10 mouse cellular contexts compared by ENCODE assay signal in genomic region chr2:52371066-52371465, GRCm38 (mm10). TPM values are rescaled to one million over a fixed set of nuclear protein-coding genes. Genes with fewer than 3 reads are reported as not detected.
A peak's percentile ranks its signal among the peaks of the same experiment; 100 is the strongest.
DNase-seq lines count a peak whose midpoint lies in the region; ATAC-seq and TF ChIP-seq lines count a peak whose summit lies in the region.
"Had no signal": no experiment of that assay in that cellular context is flagged by ENCODE, and none has a peak within 500 bp of the region (broad histone marks: within the 10 kb centered on the region; RNA-seq: fewer than 3 reads in every experiment).

No protein-coding gene starts in this region.

- peak overlapping the region; percentile 26; the same call in 1 of the 2 replicates for H3K27ac ChIP-seq in liver, adult 2 months (replicated peaks; ENCODE audit: insufficient read depth, low read depth, low read length)
- H3K27ac ChIP-seq in liver, embryonic 11.5 days (ENCODE audit: low read depth, low read length): no peak overlapping the region
- peak overlapping the region; percentile 61 for H3K27ac ChIP-seq in heart, postnatal 0 days (ENCODE audit: low read depth)
- no peak overlapping the region for H3K27ac ChIP-seq in stomach, embryonic 16.5 days (ENCODE audit: low read length)
- H3K27ac ChIP-seq in thymus, adult 2 months (ENCODE audit: control insufficient read depth, insufficient read depth, low read length): no peak overlapping the region
- H3K27ac ChIP-seq: neural tube, embryonic 12.5 days had no signal

- no peak for TF ChIP-seq POLR2A in liver, adult 2 months (IDR thresholded peaks at IDR 0.05; ENCODE audit: extremely low read depth, insufficient read depth, low read length)
- no peak for TF ChIP-seq POLR2A in thymus, adult 2 months (IDR thresholded peaks at IDR 0.05; ENCODE audit: control insufficient read depth, extremely low read depth, insufficient read depth, low read length, poor library complexity)

- H3K9me3 ChIP-seq in liver, embryonic 11.5 days (ENCODE audit: control insufficient read depth, low read length): no peaks in the 10 kb centered on the region
- no peaks in the 10 kb centered on the region for H3K9me3 ChIP-seq in heart, postnatal 0 days (replicated peaks; ENCODE audit: control insufficient read depth, low read length)
- H3K9me3 ChIP-seq in stomach, embryonic 16.5 days (replicated peaks; ENCODE audit: control insufficient read depth, low read length): no peaks in the 10 kb centered on the region
- H3K9me3 ChIP-seq: neural tube, embryonic 12.5 days had no signal

- 18% methylated on average over 2 of the region's 2 CpGs for WGBS in liver, adult 2 months
- WGBS in liver, embryonic 11.5 days: 38% methylated on average over 2 of the region's 2 CpGs
- WGBS in heart, postnatal 0 days: 9% methylated on average over 2 of the region's 2 CpGs
- 14% methylated on average over 2 of the region's 2 CpGs for WGBS in stomach, embryonic 16.5 days
- 57% methylated on average over 2 of the region's 2 CpGs for WGBS in thymus, adult 2 months

- no peaks in the 10 kb centered on the region for H3K27me3 ChIP-seq in liver, adult 2 months (ENCODE audit: control insufficient read depth, insufficient read depth, low read length)
- no peaks in the 10 kb centered on the region for H3K27me3 ChIP-seq in liver, embryonic 11.5 days (replicated peaks; ENCODE audit: control insufficient read depth, insufficient read depth, low read length)
- H3K27me3 ChIP-seq in heart, postnatal 0 days (ENCODE audit: control insufficient read depth, insufficient read depth, low read length): no peaks in the 10 kb centered on the region
- no peaks in the 10 kb centered on the region for H3K27me3 ChIP-seq in stomach, embryonic 16.5 days (ENCODE audit: control insufficient read depth, insufficient read depth, low read length)
- H3K27me3 ChIP-seq in thymus, adult 2 months (ENCODE audit: control insufficient read depth, insufficient read depth, low read length): no peaks in the 10 kb centered on the region
- H3K27me3 ChIP-seq: neural tube, embryonic 12.5 days had no signal

- no peaks in the 10 kb centered on the region for H3K79me2 ChIP-seq in liver, adult 2 months (ENCODE audit: control insufficient read depth, insufficient read depth, low read length)

- peaks cover 23% of the 10 kb centered on the region for H3K4me1 ChIP-seq in liver, adult 2 months (ENCODE audit: control insufficient read depth, insufficient read depth, low read length)
- H3K4me1 ChIP-seq in liver, embryonic 11.5 days (replicated peaks; ENCODE audit: control insufficient read depth, insufficient read depth, low read length): no peaks in the 10 kb centered on the region
- peaks cover 34% of the 10 kb centered on the region for H3K4me1 ChIP-seq in heart, postnatal 0 days (ENCODE audit: control insufficient read depth, insufficient read depth)
- H3K4me1 ChIP-seq in stomach, embryonic 16.5 days (ENCODE audit: control insufficient read depth, insufficient read depth, low read length): 0 out of 2 replicates have a peak, but pooled peaks cover 2% of the 10 kb centered on the region
- H3K4me1 ChIP-seq in thymus, adult 2 months (replicated peaks; ENCODE audit: control insufficient read depth, insufficient read depth, low read length): no peaks in the 10 kb centered on the region
- H3K4me1 ChIP-seq: neural tube, embryonic 12.5 days had no signal

- no peak overlapping the region for H3K9ac ChIP-seq in liver, adult 2 months (ENCODE audit: low read depth, low read length)
- H3K9ac ChIP-seq in liver, embryonic 11.5 days (ENCODE audit: low read depth, low read length): no peak overlapping the region
- H3K9ac ChIP-seq in heart, postnatal 0 days (replicated peaks; ENCODE audit: low read depth, low read length): no peak overlapping the region
- no peak overlapping the region for H3K9ac ChIP-seq in stomach, embryonic 16.5 days (ENCODE audit: low read length)
- H3K9ac ChIP-seq: neural tube, embryonic 12.5 days had no signal

- DNase-seq in liver, adult 2 months (ENCODE audit: extremely low read depth, low read depth, low spot score): peak; percentile 76
- DNase-seq in liver, embryonic 11.5 days (ENCODE audit: low spot score): no peak
- peak; percentile 71 for DNase-seq in cerebellum, adult 9-10 months
- DNase-seq in heart, postnatal 0 days (ENCODE audit: low spot score): peak; percentile 65
- DNase-seq in thymus, adult 2 months: no peak
- no peak for DNase-seq in thymus, postnatal 4 days
- DNase-seq: layer of hippocampus, adult 9-11 months had no signal

- no peak for TF ChIP-seq EP300 in heart, postnatal 0 days (IDR thresholded peaks at IDR 0.05; ENCODE audit: low read depth)

- TF ChIP-seq CTCF in liver, adult 2 months (IDR thresholded peaks at IDR 0.05; ENCODE audit: low read depth, low read length): no peak
- no peak for TF ChIP-seq CTCF in heart, postnatal 0 days (IDR thresholded peaks at IDR 0.05; ENCODE audit: low read depth)
- TF ChIP-seq CTCF in thymus, adult 2 months (IDR thresholded peaks at IDR 0.05; ENCODE audit: borderline replicate concordance, control insufficient read depth, extremely low read depth, insufficient read depth, low read length, poor library complexity): no peak

- no peak overlapping the region for H3K4me2 ChIP-seq in liver, embryonic 11.5 days
- no peak overlapping the region for H3K4me2 ChIP-seq in heart, postnatal 0 days (ENCODE audit: low read depth, low read length)
- H3K4me2 ChIP-seq in stomach, embryonic 16.5 days (ENCODE audit: low read depth, low read length): no peak overlapping the region
- H3K4me2 ChIP-seq: neural tube, embryonic 12.5 days had no signal

- ATAC-seq in liver, embryonic 11.5 days (replicated peaks; ENCODE audit: low FRiP score): no peak
- peak; percentile 55 for ATAC-seq in heart, postnatal 0 days (ENCODE audit: insufficient read depth, low read depth)
- peak; percentile 64; the same call in 1 of the 2 replicates for ATAC-seq in stomach, embryonic 16.5 days (ENCODE audit: insufficient read depth, low FRiP score)
- ATAC-seq in inflammation-experienced regulatory T-cells, adult 6 months: no peak

- no peaks in the 10 kb centered on the region for H3K36me3 ChIP-seq in liver, adult 2 months (ENCODE audit: control insufficient read depth, insufficient read depth, low read length)
- H3K36me3 ChIP-seq in liver, embryonic 11.5 days (ENCODE audit: control insufficient read depth, insufficient read depth, low read length): no peaks in the 10 kb centered on the region
- no peaks in the 10 kb centered on the region for H3K36me3 ChIP-seq in heart, postnatal 0 days (replicated peaks; ENCODE audit: control insufficient read depth, insufficient read depth, low read length)
- H3K36me3 ChIP-seq in stomach, embryonic 16.5 days (ENCODE audit: control insufficient read depth, insufficient read depth, low read length): no peaks in the 10 kb centered on the region
- no peaks in the 10 kb centered on the region for H3K36me3 ChIP-seq in thymus, adult 2 months (ENCODE audit: control insufficient read depth, insufficient read depth, low read length)
- H3K36me3 ChIP-seq: neural tube, embryonic 12.5 days had no signal

- H3K4me3 ChIP-seq in liver, adult 2 months (ENCODE audit: insufficient read depth, low read depth, low read length): no peak overlapping the region
- no peak overlapping the region for H3K4me3 ChIP-seq in liver, embryonic 11.5 days (ENCODE audit: low read depth, low read length)
- H3K4me3 ChIP-seq in heart, postnatal 0 days (ENCODE audit: low read depth, low read length): no peak overlapping the region
- H3K4me3 ChIP-seq in stomach, embryonic 16.5 days (replicated peaks; ENCODE audit: low read length): no peak overlapping the region
- H3K4me3 ChIP-seq in thymus, adult 2 months (ENCODE audit: control insufficient read depth, insufficient read depth, low read length): no peak overlapping the region
- H3K4me3 ChIP-seq: neural tube, embryonic 12.5 days had no signal

RNA-seq across cellular contexts. Expression of gene Neb, which starts 7.2 kb away (rescaled TPM):
- 18.7 and 22.7 TPM in 2 replicates for total RNA-seq in liver, adult 2 months (2014; rRNA removed)
- 2.8 and 5.6 TPM in 2 replicates for polyA plus RNA-seq in liver, adult 2 months (2012; rRNA removed)
- 0.90 and 1.2 TPM in 2 replicates for polyA plus RNA-seq in liver, embryonic 11.5 days (2014; fragmentation: Nextera tagmentation; extraction: Ambion mirVana)
- 1.4 and 6.0 TPM in 2 replicates for total RNA-seq in heart, postnatal 0 days (2014; rRNA removed; ENCODE audit: low replicate concordance)
- polyA plus RNA-seq in heart, postnatal 0 days (2015; fragmentation: Nextera tagmentation; extraction: Ambion mirVana): 2.1 and 4.4 TPM in 2 replicates
- polyA plus RNA-seq in stomach, embryonic 16.5 days (2015; fragmentation: Nextera tagmentation; extraction: Ambion mirVana): 1.9 and 58.5 TPM in 2 replicates
- 10 to 100 TPM; 12.6 to 22.0 (median 14.4) TPM for polyA plus RNA-seq in inflammation-experienced regulatory T-cells, adult 6 months (2017; shearing (Covaris generic))
- polyA plus RNA-seq in thymus, adult 2 months (2012; rRNA removed): 0.65 and 0.85 TPM in 2 replicates

RNA-seq across cellular contexts. Expression of gene Arl5a, which starts 53.6 kb away (rescaled TPM):
- 76.1 and 85.9 TPM in 2 replicates for total RNA-seq in liver, adult 2 months (2014; rRNA removed)
- 18.3 and 22.3 TPM in 2 replicates for polyA plus RNA-seq in liver, adult 2 months (2012; rRNA removed)
- 71.8 and 86.2 TPM in 2 replicates for polyA plus RNA-seq in liver, embryonic 11.5 days (2014; fragmentation: Nextera tagmentation; extraction: Ambion mirVana)
- total RNA-seq in heart, postnatal 0 days (2014; rRNA removed; ENCODE audit: low replicate concordance): 57.5 and 73.2 TPM in 2 replicates
- 23.9 and 26.2 TPM in 2 replicates for polyA plus RNA-seq in heart, postnatal 0 days (2015; fragmentation: Nextera tagmentation; extraction: Ambion mirVana)
- 20.8 and 25.1 TPM in 2 replicates for polyA plus RNA-seq in stomach, embryonic 16.5 days (2015; fragmentation: Nextera tagmentation; extraction: Ambion mirVana)
- 10 to 100 TPM; 14.4 to 24.2 (median 19.3) TPM for polyA plus RNA-seq in inflammation-experienced regulatory T-cells, adult 6 months (2017; shearing (Covaris generic))
- polyA plus RNA-seq in thymus, adult 2 months (2012; rRNA removed): 7.3 and 8.2 TPM in 2 replicates

Comparison
In these comparisons a context has a peak if more than half of its experiments do, and no peak if none do; other contexts are left out.
1. DNase-seq: peak in liver, adult 2 months (single experiment), cerebellum, adult 9-10 months (single experiment) and heart, postnatal 0 days (single experiment); none in liver, embryonic 11.5 days (single experiment), thymus, adult 2 months (single experiment) and thymus, postnatal 4 days (single experiment).
2. H3K27ac ChIP-seq: peak in liver, adult 2 months (single experiment) and heart, postnatal 0 days (single experiment); none in liver, embryonic 11.5 days (single experiment), stomach, embryonic 16.5 days (single experiment) and thymus, adult 2 months (single experiment).
3. ATAC-seq: peak in heart, postnatal 0 days (single experiment) and stomach, embryonic 16.5 days (single experiment); none in liver, embryonic 11.5 days (single experiment) and inflammation-experienced regulatory T-cells, adult 6 months (single experiment).